Mouse (Mus musculus) heart, adult 2 months (tissue): ENCODE data around the gene Shroom3.

Experiments used
- CTCF ChIP-seq: fragments of 200-600 bp; IDR thresholded peaks from 2 replicates; pipeline ENCODE4 v1.8.1; 2022; ENCODE audit warnings: antibody characterized with exemption, mild to moderate bottlenecking, moderate library complexity
- EP300 ChIP-seq: fragments of 200-500 bp; IDR thresholded peaks from 2 replicates; pipeline ENCODE4 v1.6.1; 2011; ENCODE audit warnings: low read depth, low read length, control low read depth; ENCODE audit not compliant: insufficient read depth
- POLR2A ChIP-seq: fragments of 200-500 bp; IDR thresholded peaks from 2 replicates; pipeline ENCODE4 v1.6.1; 2011; ENCODE audit warnings: mild to moderate bottlenecking, low read depth, low read length, control low read depth; ENCODE audit not compliant: insufficient read depth

GRCm38 (mm10) chr5:92773821-92774220 is 90.6 kb downstream of the Shroom3 start:
- TF ChIP-seq CTCF, result no peak
- TF ChIP-seq POLR2A, result no peak
- TF ChIP-seq EP300, result no peak
